Mouse (Mus musculus): ENCODE measurements around the gene Vapa.

Vapa gene

GRCm38 (mm10) chr17:65625563-65625962, 12.2 kb upstream of the Vapa start:
- no peak for DNase-seq (ENCODE audit: low spot score in 2 of 2)

GRCm38 (mm10) chr17:65623130-65623529, 9.8 kb upstream of the Vapa start:
- DNase-seq (ENCODE audit: low spot score in 2 of 2) = no peak

GRCm38 (mm10) chr17:65618431-65618830, 5.1 kb upstream of the Vapa start:
- DNase-seq (ENCODE audit: low spot score in 2 of 2) = no peak

- DNase-seq (ENCODE audit: low spot score in 2 of 2) = no peak
Measured at GRCm38 (mm10) chr17:65615678-65616077, 2.3 kb upstream of the Vapa start.

GRCm38 (mm10) chr17:65614431-65614830, 1.1 kb upstream of the Vapa start:
- DNase-seq (ENCODE audit: low spot score in 2 of 2) = no peak

- no peak for DNase-seq (ENCODE audit: low spot score in 2 of 2)
Measured at GRCm38 (mm10) chr17:65613142-65613462, 253 bp downstream of the Vapa start.

- DNase-seq (ENCODE audit: low spot score in 2 of 2) = peak; percentile 62 to 64
Measured at GRCm38 (mm10) chr17:65612391-65613141, 789 bp downstream of the Vapa start.

GRCm38 (mm10) chr17:65611721-65612120, 1.6 kb downstream of the Vapa start:
- DNase-seq (ENCODE audit: low spot score in 2 of 2) = no peak

- DNase-seq (ENCODE audit: low spot score in 2 of 2) = no peak
Measured at GRCm38 (mm10) chr17:65608743-65609142, 4.6 kb downstream of the Vapa start.

- no peak for DNase-seq (ENCODE audit: low spot score in 2 of 2)
Measured at GRCm38 (mm10) chr17:65608312-65608687, 5.1 kb downstream of the Vapa start.

- no peak for DNase-seq (ENCODE audit: low spot score in 2 of 2)
Measured at GRCm38 (mm10) chr17:65607574-65608311, 5.6 kb downstream of the Vapa start.

- no peak for DNase-seq (ENCODE audit: low spot score in 2 of 2)
Measured at GRCm38 (mm10) chr17:65606014-65606413, 7.3 kb downstream of the Vapa start.

GRCm38 (mm10) chr17:65604892-65605291, 8.5 kb downstream of the Vapa start:
- no peak for DNase-seq (ENCODE audit: low spot score in 2 of 2)

GRCm38 (mm10) chr17:65604315-65604714, 9.0 kb downstream of the Vapa start:
- DNase-seq (ENCODE audit: low spot score in 2 of 2) = no peak

GRCm38 (mm10) chr17:65597857-65598486, 15.4 kb downstream of the Vapa start:
- no peak for DNase-seq (ENCODE audit: low spot score in 2 of 2)

- DNase-seq (ENCODE audit: low spot score in 2 of 2) = no peak
Measured at GRCm38 (mm10) chr17:65594687-65595086, 18.7 kb downstream of the Vapa start.

GRCm38 (mm10) chr17:65586892-65587291, 26.5 kb downstream of the Vapa start:
- no peak for DNase-seq (ENCODE audit: low spot score in 2 of 2)

- DNase-seq (ENCODE audit: low spot score in 2 of 2) = no peak
Measured at GRCm38 (mm10) chr17:65581440-65581839, 31.9 kb downstream of the Vapa start.

GRCm38 (mm10) chr17:65579766-65580165, 33.6 kb downstream of the Vapa start:
- no peak for DNase-seq (ENCODE audit: low spot score in 2 of 2)

GRCm38 (mm10) chr17:65575339-65575738, 38.0 kb downstream of the Vapa start:
- DNase-seq (ENCODE audit: low spot score in 2 of 2) = no peak

GRCm38 (mm10) chr17:65574850-65575249, 38.5 kb downstream of the Vapa start:
- DNase-seq (ENCODE audit: low spot score in 2 of 2) = no peak

- no peak for DNase-seq (ENCODE audit: low spot score in 2 of 2)
Measured at GRCm38 (mm10) chr17:65571866-65572265, 41.5 kb downstream of the Vapa start.

- no peak for DNase-seq (ENCODE audit: low spot score in 2 of 2)
Measured at GRCm38 (mm10) chr17:65571466-65571865, 41.9 kb downstream of the Vapa start.
